Mouse (Mus musculus): ENCODE measurements around the gene Lsm14a. TPM values are rescaled to one million over a fixed set of nuclear protein-coding genes. Genes with fewer than 3 reads are reported as not detected.
"Not testable (repeated sequence)": the region's sequence is repeated elsewhere in the genome, so short reads cannot be mapped to it uniquely, and the experiment has no call there.

Lsm14a gene
- polyA plus RNA-seq, 1 experiment from 2014 or later, result 76.2 TPM

GRCm38 (mm10) chr7:34347041-34347440 lies 46.1 kb downstream of the Lsm14a start:
- no peak overlapping the region for H3K4me3 ChIP-seq (ENCODE audit: low read depth, low read length)

GRCm38 (mm10) chr7:34346505-34346904 lies 46.6 kb downstream of the Lsm14a start:
- Histone ChIP-seq H3K9ac (ENCODE audit: low read length) (no peak overlapping the region), H3K4me3 (ENCODE audit: low read depth, low read length) (no peak overlapping the region), H3K4me2 (no peak overlapping the region), H3K9me3 (ENCODE audit: control insufficient read depth, low read length) (no peaks in the 10 kb centered on the region), H3K36me3 (ENCODE audit: control insufficient read depth, insufficient read depth, low read length) (peaks cover 18% of the 10 kb centered on the region), H3K27ac (ENCODE audit: low read depth, low read length) (no peak overlapping the region), H3K4me1 (ENCODE audit: control insufficient read depth, insufficient read depth, low read length) (no peaks in the 10 kb centered on the region), H3K27me3 (ENCODE audit: control insufficient read depth, insufficient read depth, low read length) (no peaks in the 10 kb centered on the region)
- DNase-seq (ENCODE audit: low spot score, missing footprints) (no peak), ATAC-seq (ENCODE audit: low FRiP score) (no peak)
- 98% methylated on average over 4 of the region's 4 CpGs for WGBS

More at GRCm38 (mm10) chr7:34347041-34347440, 46.1 kb downstream of the Lsm14a start:
- Histone ChIP-seq H3K9ac (ENCODE audit: low read length) (no peak overlapping the region), H3K4me1 (ENCODE audit: control insufficient read depth, insufficient read depth, low read length) (no peaks in the 10 kb centered on the region), H3K27me3 (ENCODE audit: control insufficient read depth, insufficient read depth, low read length) (no peaks in the 10 kb centered on the region), H3K27ac (ENCODE audit: low read depth, low read length) (no peak overlapping the region), H3K36me3 (ENCODE audit: control insufficient read depth, insufficient read depth, low read length) (peaks cover 20% of the 10 kb centered on the region), H3K9me3 (ENCODE audit: control insufficient read depth, low read length) (no peaks in the 10 kb centered on the region), H3K4me2 (no peak overlapping the region)
- WGBS, result 94% methylated on average over 3 of the region's 3 CpGs
- ATAC-seq (ENCODE audit: low FRiP score) (no peak), DNase-seq (ENCODE audit: low spot score, missing footprints) (no peak)

DNA sequence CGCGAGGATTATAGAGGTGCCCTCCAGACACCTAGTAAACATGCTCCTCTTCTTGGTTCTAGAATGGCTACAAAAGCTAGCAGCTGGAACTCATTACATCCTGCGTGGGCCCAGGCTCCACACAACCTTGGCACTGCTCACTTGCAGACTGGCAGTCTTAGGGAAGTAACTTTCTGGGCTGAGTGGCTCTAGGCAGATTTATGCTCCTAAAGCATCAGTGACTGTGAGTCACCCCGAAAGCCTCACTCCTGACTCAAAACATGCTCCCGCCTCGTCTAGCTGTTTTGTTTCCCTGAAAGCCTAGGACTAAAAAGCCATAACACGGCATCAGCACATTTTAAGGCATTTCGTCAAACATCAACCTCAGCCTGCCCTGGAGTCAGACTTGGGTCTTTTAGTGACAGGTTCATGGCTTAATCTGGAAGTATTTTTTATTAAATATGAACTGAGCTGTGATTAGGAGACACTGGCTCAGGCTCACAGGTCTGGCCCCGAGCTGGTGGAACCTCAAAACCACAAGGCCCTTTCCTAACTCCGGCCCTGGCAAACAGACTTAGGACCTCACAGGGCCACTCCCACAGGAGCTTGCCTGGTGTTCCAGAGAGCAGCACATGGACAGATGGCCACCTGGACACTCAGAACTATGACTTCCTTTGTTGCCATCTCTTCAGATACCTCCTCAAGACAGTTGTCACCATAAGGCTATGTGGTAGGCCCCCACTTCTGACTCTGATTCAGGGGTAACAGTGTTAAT lies 50.9 kb downstream of the Lsm14a start:
- Histone ChIP-seq H3K4me1 (ENCODE audit: control insufficient read depth, insufficient read depth, low read length) (no peaks in the 10 kb centered on the region), H3K36me3 (ENCODE audit: control insufficient read depth, insufficient read depth, low read length) (peaks cover 10% of the 10 kb centered on the region; the same call in 1 of the 2 replicates), H3K4me3 (ENCODE audit: low read depth, low read length) (no peak overlapping the region)

DNA sequence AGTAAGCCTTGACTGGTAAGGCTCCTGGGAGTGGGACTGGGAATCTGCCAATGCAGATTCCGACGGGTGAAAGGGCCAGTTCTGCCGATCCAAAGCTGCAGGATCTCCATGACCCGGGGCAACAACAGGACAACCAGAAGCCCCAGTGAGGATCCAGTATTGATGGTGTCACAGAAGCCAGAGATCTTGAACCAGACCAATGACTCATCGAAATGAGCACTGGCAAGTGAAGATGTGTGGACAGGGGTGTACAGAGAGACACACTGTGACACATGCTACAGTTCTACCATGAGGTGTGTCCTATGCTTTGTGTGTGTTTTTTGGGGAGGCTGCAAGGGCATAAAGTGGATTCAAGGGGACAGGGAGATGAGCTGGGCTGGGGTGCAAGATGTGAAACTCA lies 52.3 kb downstream of the Lsm14a start:
- 93% methylated on average over 5 of the region's 5 CpGs for WGBS
- Histone ChIP-seq H3K9ac (ENCODE audit: low read length) (no peak overlapping the region), H3K4me3 (ENCODE audit: low read depth, low read length) (no peak overlapping the region), H3K4me2 (no peak overlapping the region), H3K36me3 (ENCODE audit: control insufficient read depth, insufficient read depth, low read length) (peaks cover 10% of the 10 kb centered on the region; the same call in 1 of the 2 replicates), H3K27ac (ENCODE audit: low read depth, low read length) (no peak overlapping the region), H3K4me1 (ENCODE audit: control insufficient read depth, insufficient read depth, low read length) (no peaks in the 10 kb centered on the region), H3K9me3 (ENCODE audit: control insufficient read depth, low read length) (no peaks in the 10 kb centered on the region), H3K27me3 (ENCODE audit: control insufficient read depth, insufficient read depth, low read length) (no peaks in the 10 kb centered on the region)
- ATAC-seq (ENCODE audit: low FRiP score) (no peak), DNase-seq (ENCODE audit: low spot score, missing footprints) (no peak)

More for the DNA sequence above, 50.9 kb downstream of the Lsm14a start:
- DNase-seq (ENCODE audit: low spot score, missing footprints) (no peak), ATAC-seq (ENCODE audit: low FRiP score) (no peak)
- H3K9me3 ChIP-seq (ENCODE audit: control insufficient read depth, low read length), result no peaks in the 10 kb centered on the region
- no peak overlapping the region for H3K27ac ChIP-seq (ENCODE audit: low read depth, low read length)
- H3K27me3 ChIP-seq (ENCODE audit: control insufficient read depth, insufficient read depth, low read length), result no peaks in the 10 kb centered on the region
- WGBS, result 94% methylated on average over 10 of the region's 10 CpGs
- H3K9ac ChIP-seq (ENCODE audit: low read length), result no peak overlapping the region
- H3K4me2 ChIP-seq, result no peak overlapping the region

DNA sequence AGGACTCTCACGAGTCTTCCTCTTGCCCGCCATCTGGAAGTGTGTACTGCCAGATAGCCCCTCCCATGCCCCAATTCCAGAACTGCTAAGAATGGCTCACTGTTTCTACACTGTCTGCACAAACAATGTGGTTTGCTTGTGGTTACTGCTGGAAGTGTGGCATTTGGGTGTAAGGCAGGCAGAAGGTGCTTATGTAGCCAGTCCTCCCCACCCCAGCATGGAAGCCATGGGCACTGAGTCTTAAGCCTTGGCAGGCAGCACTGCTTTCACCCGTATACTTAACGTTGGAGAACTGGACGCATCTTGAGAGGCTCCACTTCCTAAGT lies 54.0 kb downstream of the Lsm14a start:
- H3K4me3 ChIP-seq (ENCODE audit: low read depth, low read length), result no peak overlapping the region
- DNase-seq (ENCODE audit: low spot score, missing footprints), result no peak
- 85% methylated on average over 5 of the region's 5 CpGs for WGBS
- H3K9ac ChIP-seq (ENCODE audit: low read length), result no peak overlapping the region
- no peaks in the 10 kb centered on the region for H3K27me3 ChIP-seq (ENCODE audit: control insufficient read depth, insufficient read depth, low read length)
- no peaks in the 10 kb centered on the region for H3K9me3 ChIP-seq (ENCODE audit: control insufficient read depth, low read length)
- H3K36me3 ChIP-seq (ENCODE audit: control insufficient read depth, insufficient read depth, low read length), result peaks cover 6% of the 10 kb centered on the region; the same call in 1 of the 2 replicates
- H3K4me2 ChIP-seq, result no peak overlapping the region
- no peak overlapping the region for H3K27ac ChIP-seq (ENCODE audit: low read depth, low read length)
- ATAC-seq (ENCODE audit: low FRiP score), result no peak
- H3K4me1 ChIP-seq (ENCODE audit: control insufficient read depth, insufficient read depth, low read length), result no peaks in the 10 kb centered on the region

DNA sequence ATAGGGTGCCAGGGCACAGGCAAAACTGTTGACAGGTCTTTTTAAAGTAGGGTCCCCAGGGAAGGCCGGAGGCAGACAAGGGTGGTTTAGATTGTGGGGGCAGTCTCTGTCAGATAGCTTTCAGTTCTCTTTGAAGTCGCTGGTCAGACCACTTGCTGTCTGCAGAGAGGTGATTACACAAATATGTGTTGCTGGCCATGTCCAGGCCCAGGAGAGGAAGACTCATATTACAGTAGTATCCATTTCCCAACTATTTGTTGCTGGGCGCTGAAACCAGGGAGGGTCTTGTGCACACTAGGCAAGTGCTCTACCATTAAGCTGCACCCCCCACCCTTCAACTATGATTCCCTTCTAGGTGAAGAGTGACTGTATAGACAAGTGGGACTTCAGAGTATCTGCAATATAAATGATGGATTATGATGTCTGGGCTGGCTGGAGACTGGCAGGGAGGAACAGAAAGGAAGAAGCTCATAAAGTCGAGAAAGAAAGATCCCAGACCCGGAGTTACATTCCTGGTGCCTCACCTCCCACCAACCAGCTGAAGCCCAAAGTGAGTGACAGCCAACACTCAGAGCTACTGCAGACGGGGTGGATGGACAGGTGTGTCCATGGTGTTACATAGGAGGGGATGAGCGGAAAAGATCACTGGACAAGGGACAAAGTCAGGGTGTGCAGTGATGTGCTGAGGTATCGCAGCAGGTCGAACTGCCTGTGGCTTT lies 54.5 kb downstream of the Lsm14a start:
- ATAC-seq (ENCODE audit: low FRiP score) (no peak), DNase-seq (ENCODE audit: low spot score, missing footprints) (no peak)
- Histone ChIP-seq H3K36me3 (ENCODE audit: control insufficient read depth, insufficient read depth, low read length) (peaks cover 6% of the 10 kb centered on the region; the same call in 1 of the 2 replicates), H3K4me1 (ENCODE audit: control insufficient read depth, insufficient read depth, low read length) (no peaks in the 10 kb centered on the region), H3K27me3 (ENCODE audit: control insufficient read depth, insufficient read depth, low read length) (no peaks in the 10 kb centered on the region), H3K27ac (ENCODE audit: low read depth, low read length) (no peak overlapping the region), H3K4me3 (ENCODE audit: low read depth, low read length) (no peak overlapping the region), H3K4me2 (no peak overlapping the region), H3K9me3 (ENCODE audit: control insufficient read depth, low read length) (no peaks in the 10 kb centered on the region), H3K9ac (ENCODE audit: low read length) (no peak overlapping the region)
- 86% methylated on average over 9 of the region's 9 CpGs for WGBS

GRCm38 (mm10) chr7:34337268-34337667 lies 55.8 kb downstream of the Lsm14a start:
- no peak overlapping the region for H3K27ac ChIP-seq (ENCODE audit: low read depth, low read length)
- H3K36me3 ChIP-seq (ENCODE audit: control insufficient read depth, insufficient read depth, low read length), result peaks cover 3% of the 10 kb centered on the region; the same call in 1 of the 2 replicates
- H3K27me3 ChIP-seq (ENCODE audit: control insufficient read depth, insufficient read depth, low read length), result no peaks in the 10 kb centered on the region
- H3K9me3 ChIP-seq (ENCODE audit: control insufficient read depth, low read length), result no peaks in the 10 kb centered on the region
- no peak overlapping the region for H3K4me2 ChIP-seq
- H3K9ac ChIP-seq (ENCODE audit: low read length), result no peak overlapping the region
- WGBS, result 82% methylated on average over 2 of the region's 2 CpGs
- H3K4me1 ChIP-seq (ENCODE audit: control insufficient read depth, insufficient read depth, low read length), result no peaks in the 10 kb centered on the region
- H3K4me3 ChIP-seq (ENCODE audit: low read depth, low read length), result no peak overlapping the region
- ATAC-seq (ENCODE audit: low FRiP score) (no peak), DNase-seq (ENCODE audit: low spot score, missing footprints) (no peak)

DNA sequence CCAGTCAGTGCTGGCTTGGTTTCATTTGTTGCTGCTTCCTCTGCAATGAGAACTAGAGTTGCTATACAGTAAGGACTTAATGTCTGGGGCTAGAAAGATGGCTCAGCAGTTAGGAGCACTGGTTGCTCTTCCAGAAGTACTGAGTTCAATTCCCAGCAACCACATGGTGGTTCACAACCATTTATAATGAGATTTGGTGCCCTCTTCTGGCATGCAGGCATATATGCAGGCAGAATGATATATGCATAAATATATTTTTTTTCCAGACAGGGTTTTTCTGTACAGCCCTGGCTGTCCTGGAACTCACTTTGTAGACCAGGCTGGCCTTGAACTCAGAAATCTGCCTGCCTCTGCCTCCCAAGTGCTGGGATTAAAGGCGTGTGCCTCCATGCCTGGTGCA lies 56.6 kb downstream of the Lsm14a start:
- not testable (repeated sequence) for H3K4me1 ChIP-seq (ENCODE audit: control insufficient read depth, insufficient read depth, low read length); H3K27ac ChIP-seq (ENCODE audit: low read depth, low read length); ATAC-seq (ENCODE audit: low FRiP score); H3K9me3 ChIP-seq (ENCODE audit: control insufficient read depth, low read length); H3K4me2 ChIP-seq; DNase-seq (ENCODE audit: low spot score, missing footprints); H3K27me3 ChIP-seq (ENCODE audit: control insufficient read depth, insufficient read depth, low read length); H3K9ac ChIP-seq (ENCODE audit: low read length); H3K4me3 ChIP-seq (ENCODE audit: low read depth, low read length); H3K36me3 ChIP-seq (ENCODE audit: control insufficient read depth, insufficient read depth, low read length)
- 87% methylated on average over 1 of the region's 1 CpGs for WGBS

DNA sequence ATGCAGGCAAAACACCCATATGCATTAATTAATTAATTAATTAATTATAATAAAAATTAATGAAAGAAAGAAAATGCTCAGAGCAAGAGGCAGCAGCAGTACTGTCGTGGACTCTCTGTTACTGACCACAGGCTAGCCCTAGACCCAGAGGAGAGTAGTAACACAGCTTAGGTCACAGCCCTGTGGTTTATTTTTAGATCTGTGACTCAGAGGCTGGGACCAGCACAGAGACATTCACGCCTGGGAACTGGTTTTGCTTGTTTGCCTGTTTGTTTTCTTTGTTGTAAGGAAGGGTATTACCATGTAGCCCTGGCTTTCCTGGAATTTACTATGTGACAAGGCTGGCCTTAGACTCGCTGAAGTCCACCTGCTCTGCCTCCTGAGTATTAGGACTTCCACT lies 65.6 kb downstream of the Lsm14a start:
- ATAC-seq (ENCODE audit: low FRiP score) (no peak), DNase-seq (ENCODE audit: low spot score, missing footprints) (no peak)
- Histone ChIP-seq H3K4me1 (ENCODE audit: control insufficient read depth, insufficient read depth, low read length) (no peaks in the 10 kb centered on the region), H3K27me3 (ENCODE audit: control insufficient read depth, insufficient read depth, low read length) (no peaks in the 10 kb centered on the region), H3K27ac (ENCODE audit: low read depth, low read length) (no peak overlapping the region), H3K9ac (ENCODE audit: low read length) (no peak overlapping the region), H3K4me2 (no peak overlapping the region), H3K36me3 (ENCODE audit: control insufficient read depth, insufficient read depth, low read length) (no peaks in the 10 kb centered on the region), H3K4me3 (ENCODE audit: low read depth, low read length) (no peak overlapping the region), H3K9me3 (ENCODE audit: control insufficient read depth, low read length) (no peaks in the 10 kb centered on the region)
- 67% methylated on average over 3 of the region's 3 CpGs for WGBS
